Mouse (Mus musculus): Measurements from ENCODE around the gene Sf1.

The Sf1 gene

DNA sequence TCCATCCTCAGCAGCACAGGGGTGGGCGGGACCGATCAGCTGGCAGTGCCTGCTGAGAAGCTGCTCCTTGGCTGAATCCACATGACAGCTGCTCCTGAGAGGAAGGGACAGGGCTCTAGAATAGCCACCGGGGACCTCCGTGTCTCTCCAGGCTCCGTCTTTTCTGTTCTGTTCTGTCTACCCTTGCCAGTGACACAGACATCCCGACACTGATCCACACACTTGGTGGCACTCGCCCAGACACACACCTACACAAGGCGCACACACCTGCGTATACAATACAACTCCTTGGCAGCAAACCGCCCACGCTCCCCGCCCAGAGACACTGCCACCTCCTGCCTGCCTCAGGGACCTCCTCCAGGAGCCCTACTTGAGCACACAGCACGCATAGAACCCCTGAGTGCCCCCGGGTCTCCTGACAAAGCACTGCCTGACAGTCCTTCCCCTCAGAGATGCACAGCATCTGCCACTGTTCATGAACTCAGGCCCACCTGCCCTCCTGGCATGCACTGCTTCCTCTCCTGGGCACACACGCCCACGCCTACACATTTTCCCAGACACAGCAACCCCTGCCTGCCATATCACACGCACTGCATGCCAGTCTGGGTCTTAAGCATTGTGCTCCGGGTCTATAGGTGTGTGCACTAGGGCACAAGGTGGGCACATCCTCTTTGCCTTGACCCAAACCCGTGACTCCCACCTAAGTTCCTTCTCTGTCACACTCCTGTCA is 57.2 kb downstream of the Sf1 start:
- DNase-seq (ENCODE audit: low spot score): no peak

DNA sequence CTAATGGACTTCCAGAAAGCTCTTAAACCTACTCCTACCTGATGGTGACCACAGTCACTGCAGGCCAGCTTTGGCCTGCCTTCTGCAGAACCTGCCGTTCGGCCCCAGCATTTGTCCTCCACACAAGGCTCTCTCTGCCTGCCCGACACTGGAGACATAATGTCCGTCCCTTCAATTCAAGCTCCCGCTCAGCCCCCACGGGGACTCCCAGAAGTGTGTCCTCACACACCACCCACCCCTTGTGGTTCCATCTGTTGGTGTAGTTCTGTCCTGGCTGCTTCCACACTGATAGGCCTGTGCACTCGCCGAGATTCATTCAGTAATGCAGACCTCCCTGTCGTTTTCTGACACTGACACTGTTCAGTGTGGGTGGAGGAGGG is 57.7 kb downstream of the Sf1 start:
- DNase-seq (ENCODE audit: low spot score): no peak

DNA sequence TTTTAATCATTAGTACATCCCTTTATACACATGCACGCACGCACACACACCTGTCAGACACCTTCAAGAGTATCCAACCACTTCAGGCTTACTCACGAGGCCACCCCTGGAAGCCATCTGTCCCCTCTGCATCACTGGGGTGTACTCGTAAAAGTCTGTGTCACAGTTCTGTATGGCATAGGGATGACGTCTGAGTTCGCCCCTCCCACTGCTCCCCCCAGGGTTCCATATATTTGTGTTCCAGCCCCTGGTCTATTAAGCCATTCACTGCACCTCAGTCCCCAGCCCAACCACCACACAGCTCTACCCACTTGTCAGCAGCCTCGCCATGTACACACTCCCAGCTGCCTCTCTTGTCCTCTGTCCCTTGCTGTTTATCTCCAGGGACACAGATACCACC is 58.5 kb downstream of the Sf1 start:
- no peak for DNase-seq (ENCODE audit: low spot score)

- no peak for DNase-seq (ENCODE audit: low spot score)
Measured at GRCm38 (mm10) chr19:6423241-6423640, 59.8 kb downstream of the Sf1 start.

DNA sequence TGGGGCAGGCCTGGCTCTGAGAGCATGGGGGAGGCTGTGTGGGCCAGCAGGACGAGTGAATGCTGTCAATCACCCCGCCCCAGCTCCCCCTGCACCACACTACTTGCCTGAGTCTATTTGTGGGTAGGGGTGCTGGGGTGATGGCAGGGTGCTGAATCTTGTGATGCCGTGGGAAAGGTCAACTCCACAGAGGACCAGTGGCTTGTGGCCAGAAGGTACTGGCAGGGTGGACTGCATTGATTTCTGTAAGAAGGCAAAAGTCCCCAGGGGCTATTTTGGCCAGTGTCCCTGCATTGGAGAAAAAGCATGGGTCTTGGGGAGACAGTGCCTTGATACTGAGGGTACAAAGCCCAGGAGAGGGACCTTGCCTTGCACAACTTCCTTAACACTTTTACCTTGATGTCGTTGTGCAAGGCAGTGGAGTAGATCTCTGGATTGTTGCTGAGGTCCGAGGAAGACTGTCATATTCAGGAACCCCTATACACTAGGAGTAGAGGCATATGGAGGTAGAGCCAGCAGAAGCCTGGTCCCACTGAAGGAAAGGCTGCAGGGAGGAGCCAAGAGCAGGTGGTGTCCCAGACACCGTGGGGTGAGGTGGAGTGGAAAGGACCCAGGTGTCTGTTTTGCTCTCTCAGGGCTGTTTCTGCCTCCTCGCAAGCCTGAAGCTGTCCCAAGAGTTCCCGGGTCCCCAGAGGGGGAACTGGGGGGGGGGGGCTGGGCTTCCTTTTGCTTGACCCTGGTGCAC is 60.8 kb downstream of the Sf1 start:
- DNase-seq (ENCODE audit: low spot score): peak; percentile 16

- DNase-seq (ENCODE audit: low spot score): no peak
Measured at GRCm38 (mm10) chr19:6425595-6425994, 62.1 kb downstream of the Sf1 start.

DNA sequence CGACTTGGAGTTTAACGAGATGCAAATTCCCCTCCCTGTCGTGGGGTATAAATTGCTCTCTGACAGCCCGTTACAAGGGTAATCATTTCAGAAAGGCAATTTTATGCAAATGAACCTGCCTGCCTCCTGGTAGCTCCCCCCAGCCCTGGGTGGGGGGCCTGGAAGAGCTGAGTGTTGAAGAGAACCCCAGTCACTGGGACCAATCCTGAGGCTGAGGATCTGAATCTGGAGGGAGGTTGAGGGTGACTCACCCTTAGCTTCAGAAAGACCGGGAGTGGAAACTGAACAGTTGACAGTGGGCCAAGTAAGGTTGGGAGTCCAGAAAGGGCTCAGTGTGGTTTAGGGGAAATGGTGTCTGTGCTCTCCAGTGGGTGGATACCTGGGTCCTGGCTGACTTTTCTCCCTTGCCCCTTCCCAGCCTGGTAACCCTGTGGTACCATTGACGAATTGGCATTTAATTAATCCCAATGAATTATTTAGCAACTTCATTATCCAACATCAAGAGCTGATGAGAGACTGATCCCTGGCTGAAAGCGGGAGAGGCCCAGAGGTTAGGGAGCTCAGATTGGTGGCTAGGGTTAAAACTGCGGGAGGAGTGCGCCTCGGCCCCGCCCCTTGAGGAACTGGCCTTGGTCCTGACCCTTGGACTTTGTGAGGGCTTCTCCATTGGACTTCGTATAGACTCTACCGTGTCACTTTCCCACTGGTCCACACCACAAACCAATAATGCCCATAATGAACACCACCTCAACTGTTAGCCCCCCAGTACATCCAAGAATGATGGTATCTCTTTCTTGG is 63.4 kb downstream of the Sf1 start:
- DNase-seq (ENCODE audit: low spot score): peak; percentile 79

All from adipocyte (in vitro differentiated cells).